Mouse (Mus musculus) embryonic stem cell, embryonic (primary cell): ENCODE measurements at regions not wholly inside any gene's neighbourhood (a gene's known extent, or its start where the extent isn't known, plus 50 kb on each side); places are given as distances from the start of the nearest gene placed in this dataset.
"Not testable (repeated sequence)": the region's sequence is repeated elsewhere in the genome, so short reads cannot be mapped to it uniquely, and the experiment has no call there.

Experiments used
- CTCF ChIA-PET, 4 experiments: fragments of 300-600 bp in 2 of 4; fragments of 350-600 bp in 2 of 4; sonication (Branson Sonifier 250); formaldehyde crosslinking; loops; one replicate each; lab custom pipeline; 2022; ENCODE audit warnings: inconsistent platforms in 2 of 4; lab: Charles Lee
- POLR2A ChIA-PET, 4 experiments: fragments of 300-600 bp in 2 of 4; fragments of 350-600 bp in 2 of 4; sonication (Branson Sonifier 250); formaldehyde crosslinking; loops; one replicate each; lab custom pipeline; 2022; ENCODE audit warnings: antibody characterized with exemption in 4 of 4, inconsistent platforms in 1 of 4; lab: Charles Lee

GRCm38 (mm10) chr16:26860566-26860965 is 130.9 kb downstream of the Gmnc start:
- ChIA-PET CTCF (no interaction called here), POLR2A (no interaction called here)

- CTCF ChIA-PET, result no interaction called here
- POLR2A ChIA-PET, result no interaction called here
Observed at GRCm38 (mm10) chr16:26849191-26849590, 142.3 kb downstream of the Gmnc start.

DNA sequence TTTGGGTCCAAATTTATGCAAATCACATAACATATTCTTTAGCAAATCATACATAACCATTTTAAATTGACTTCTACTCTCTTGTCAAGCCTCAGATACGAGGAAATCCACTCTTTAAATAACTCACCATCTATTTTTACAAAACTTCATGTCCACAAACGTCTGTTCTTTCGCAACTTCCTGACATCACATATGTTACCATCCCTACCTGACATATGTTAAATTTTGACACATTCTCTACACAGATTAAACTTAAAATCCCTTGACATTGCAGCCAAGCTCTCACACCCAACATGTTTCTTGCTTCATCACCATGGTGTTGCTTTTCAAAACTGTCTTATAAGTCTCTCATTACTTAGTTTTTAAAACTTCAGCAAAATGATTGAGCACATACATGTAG is 164.4 kb downstream of the Gmnc start:
- ChIA-PET POLR2A (no interaction called here), CTCF (no interaction called here)

- POLR2A ChIA-PET, result not testable (repeated sequence)
Observed at GRCm38 (mm10) chr16:26811201-26811600, 180.3 kb downstream of the Gmnc start.

DNA sequence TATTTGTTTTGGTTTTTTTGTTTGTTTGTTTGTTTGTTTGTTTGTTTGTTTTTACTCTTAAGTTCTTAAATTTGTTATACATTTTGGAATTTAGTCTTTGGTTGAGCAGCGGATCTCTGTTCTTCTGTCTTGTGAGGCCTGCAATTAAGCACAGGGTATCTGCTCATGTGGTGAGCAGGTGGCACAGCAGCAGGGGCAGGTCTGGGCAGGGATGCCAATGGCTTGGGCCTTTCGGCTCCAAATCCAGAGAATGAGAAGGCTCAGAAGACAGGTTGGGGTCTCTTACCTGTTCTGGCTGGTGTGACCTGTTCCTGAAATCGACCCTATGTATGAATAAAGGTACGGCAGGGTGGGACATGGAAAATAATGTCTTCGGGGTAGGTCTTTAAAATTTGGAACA is 186.0 kb downstream of the Gmnc start:
- CTCF ChIA-PET, result interaction anchor here in 1 of 4 experiments (0.7 kb wide), 1 partner anchor 57 kb away, joined by 3 read pairs; no protein-coding TSS in a partner anchor

More at GRCm38 (mm10) chr16:26811201-26811600, 180.3 kb downstream of the Gmnc start:
- CTCF ChIA-PET, result not testable (repeated sequence)

GRCm38 (mm10) chr16:26787042-26787620 is 204.3 kb downstream of the Gmnc start:
- ChIA-PET POLR2A (no interaction called here), CTCF (no interaction called here)

More for the DNA sequence above, 186.0 kb downstream of the Gmnc start:
- POLR2A ChIA-PET, result no interaction called here

GRCm38 (mm10) chr16:26782331-26782730 is 200.8 kb downstream of the Il1rap start:
- POLR2A ChIA-PET, result interaction anchor here in 1 of 4 experiments (0.6 kb wide), 2 partner anchors 54 to 200 kb away, joined by 3 to 5 read pairs; no protein-coding TSS in a partner anchor

More at GRCm38 (mm10) chr16:26782331-26782730, 200.8 kb downstream of the Il1rap start:
- CTCF ChIA-PET, result interaction anchor here in 3 of 4 experiments (0.6 to 1.2 kb wide), 4 partner anchors 35 to 424 kb away, joined by 3 to 4 read pairs (median 4); no protein-coding TSS in a partner anchor
